Mouse (Mus musculus) monocyte, adult 2 months (primary cell): Measurements from ENCODE around the gene Atp2b4.

Source experiments
- DNase-seq, 2 experiments: peaks; one replicate each; pipeline ENCODE4 v3.0.0; 2022; ENCODE audit warnings: low spot score in 2 of 2, low read depth in 1 of 2

The Atp2b4 gene

GRCm38 (mm10) chr1:133660466-133661202 lies 140.2 kb downstream of the Atp2b4 start, which contains the start of gene Zbed6:
Zbed6 (minus strand) TSS chr1:133660885.
- DNase-seq, result no peak

- DNase-seq, result no peak
Observed at GRCm38 (mm10) chr1:133658878-133659277, 142.0 kb downstream of the Atp2b4 start.

DNA sequence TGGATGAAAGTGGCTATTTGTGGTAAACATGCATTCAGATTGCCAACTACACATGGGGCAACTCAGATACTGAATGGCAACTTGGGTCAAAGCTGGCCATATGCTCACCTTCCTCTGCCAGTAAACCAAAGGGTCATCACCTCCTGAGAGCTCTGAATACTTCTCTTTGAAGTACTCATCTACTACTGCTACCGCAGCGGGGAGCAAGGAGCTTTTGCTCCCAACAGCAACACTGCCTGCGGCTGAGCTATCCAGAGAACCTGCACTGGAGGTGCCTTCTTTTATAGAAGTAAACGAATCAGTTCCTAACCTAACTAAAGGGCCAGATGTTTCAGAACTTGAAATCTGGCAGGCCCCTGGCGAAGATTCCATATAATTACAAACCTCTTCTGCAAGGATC lies 144.0 kb downstream of the Atp2b4 start:
- DNase-seq, result no peak

DNA sequence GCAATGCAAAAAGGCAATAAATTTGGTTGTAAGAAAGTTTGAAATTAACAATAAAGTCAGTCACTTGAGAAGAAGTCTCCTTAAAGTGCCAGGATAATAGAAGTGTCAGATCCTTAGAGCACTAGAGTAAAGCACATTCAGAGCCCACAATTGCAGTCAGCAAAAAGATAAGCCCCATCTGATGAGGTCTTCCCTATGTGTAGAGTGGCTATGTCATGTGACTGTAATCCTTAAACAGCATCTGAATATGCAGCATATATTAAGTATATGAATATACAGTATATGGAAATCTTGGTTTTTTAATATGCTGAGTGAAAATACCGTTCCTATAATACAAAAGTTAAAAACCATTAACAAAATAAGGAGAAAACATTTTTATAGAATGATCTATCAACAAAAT lies 147.8 kb downstream of the Atp2b4 start:
- no peak for DNase-seq

GRCm38 (mm10) chr1:133650288-133651055 lies 150.4 kb downstream of the Atp2b4 start:
- DNase-seq, result no peak
